Mouse (Mus musculus) ES-E14 (cell line): ENCODE measurements around the gene Kcnh1.

ENCODE experiments used
- HCFC1 ChIP-seq: IDR thresholded peaks from 2 replicates; pipeline ENCODE4 v1.6.1; 2012; ENCODE audit warnings: low read length, inconsistent platforms, borderline replicate concordance; ENCODE audit not compliant: insufficient read depth
- ZC3H11A ChIP-seq: IDR thresholded peaks from 2 replicates; pipeline ENCODE4 v1.6.1; 2012; ENCODE audit warnings: low read depth, mild to moderate bottlenecking, inconsistent platforms, low read length, borderline replicate concordance
- ZNF384 ChIP-seq: IDR thresholded peaks from 2 replicates; pipeline ENCODE4 v1.6.1; 2012; ENCODE audit warnings: low read depth, low read length, inconsistent platforms

GRCm38 (mm10) chr1:192555516-192555915 is 364.9 kb downstream of the Kcnh1 start:
- TF ChIP-seq ZC3H11A, result no peak
- no peak for TF ChIP-seq ZNF384
- no peak for TF ChIP-seq HCFC1
